In genomic region chr17:32785656-32786055, GRCm38 (mm10) we compare ENCODE assay signal across 11 mouse cellular contexts. TPM values are rescaled to one million over a fixed set of nuclear protein-coding genes. Genes with fewer than 3 reads are reported as not detected.
A peak's percentile ranks its signal among the peaks of the same experiment; 100 is the strongest.
DNase-seq lines count a peak whose midpoint lies in the region; ATAC-seq and TF ChIP-seq lines count a peak whose summit lies in the region.
"Had no signal": no experiment of that assay in that cellular context is flagged by ENCODE, and none has a peak within 500 bp of the region (broad histone marks: within the 10 kb centered on the region; RNA-seq: fewer than 3 reads in every experiment).

No protein-coding gene starts in this region.

- no peaks in the 10 kb centered on the region; the same call in none of the 2 replicates for H3K36me3 ChIP-seq in embryonic facial prominence, embryonic 11.5 days (replicated peaks; ENCODE audit: control insufficient read depth, insufficient read depth, low read depth, low read length)
- peaks cover 50% of the 10 kb centered on the region for H3K36me3 ChIP-seq in embryonic facial prominence, embryonic 10.5 days (replicated peaks)
- H3K36me3 ChIP-seq in kidney, postnatal 0 days (ENCODE audit: insufficient read depth, low read length), result no peaks in the 10 kb centered on the region

- H3K27me3 ChIP-seq in embryonic facial prominence, embryonic 11.5 days (ENCODE audit: control insufficient read depth, insufficient read depth, low read length), result no peaks in the 10 kb centered on the region
- no peaks in the 10 kb centered on the region for H3K27me3 ChIP-seq in embryonic facial prominence, embryonic 10.5 days (replicated peaks; ENCODE audit: low read depth, poor library complexity, severe bottlenecking)
- no peaks in the 10 kb centered on the region for H3K27me3 ChIP-seq in kidney, postnatal 0 days (ENCODE audit: insufficient read depth, low read length)

- ATAC-seq in embryonic facial prominence, embryonic 11.5 days (replicated peaks; ENCODE audit: insufficient number of reproducible peaks, low FRiP score, low TSS enrichment, low read depth), result no peak
- no peak for ATAC-seq in kidney, postnatal 0 days (replicated peaks; ENCODE audit: low FRiP score, low read depth)

- H3K4me3 ChIP-seq in embryonic facial prominence, embryonic 11.5 days (ENCODE audit: low read depth, low read length), result no peak overlapping the region
- no peak overlapping the region; the same call in 1 of the 2 replicates for H3K4me3 ChIP-seq in embryonic facial prominence, embryonic 10.5 days
- no peak overlapping the region for H3K4me3 ChIP-seq in kidney, postnatal 0 days (replicated peaks; ENCODE audit: low read depth, low read length)

- H3K9ac ChIP-seq in embryonic facial prominence, embryonic 11.5 days (replicated peaks; ENCODE audit: low read length), result no peak overlapping the region
- no peak overlapping the region for H3K9ac ChIP-seq in kidney, postnatal 0 days (ENCODE audit: low read depth, low read length)

- H3K4me1 ChIP-seq in embryonic facial prominence, embryonic 11.5 days (ENCODE audit: control insufficient read depth, insufficient read depth, low read length), result no peaks in the 10 kb centered on the region
- H3K4me1 ChIP-seq in embryonic facial prominence, embryonic 10.5 days, result peaks cover 22% of the 10 kb centered on the region
- H3K4me1 ChIP-seq in kidney, postnatal 0 days (replicated peaks; ENCODE audit: insufficient read depth, low read length), result peaks cover 18% of the 10 kb centered on the region

- no peak overlapping the region for H3K27ac ChIP-seq in embryonic facial prominence, embryonic 11.5 days (replicated peaks; ENCODE audit: low read depth, low read length)
- H3K27ac ChIP-seq in embryonic facial prominence, embryonic 10.5 days (replicated peaks), result no peak overlapping the region
- H3K27ac ChIP-seq in kidney, postnatal 0 days, result no peak overlapping the region

- TF ChIP-seq CTCF in kidney, postnatal 0 days (IDR thresholded peaks at IDR 0.05; ENCODE audit: low read depth), result no peak

- no peak overlapping the region for H3K4me2 ChIP-seq in embryonic facial prominence, embryonic 11.5 days (ENCODE audit: low read depth, low read length)
- H3K4me2 ChIP-seq in kidney, postnatal 0 days (ENCODE audit: low read length), result no peak overlapping the region

- WGBS in embryonic facial prominence, embryonic 11.5 days, result 79% methylated on average over 3 of the region's 3 CpGs
- WGBS in embryonic facial prominence, embryonic 10.5 days, result 87% methylated on average over 3 of the region's 3 CpGs
- WGBS in kidney, postnatal 0 days, result 76% methylated on average over 3 of the region's 3 CpGs

- no peaks in the 10 kb centered on the region for H3K9me3 ChIP-seq in embryonic facial prominence, embryonic 11.5 days (replicated peaks; ENCODE audit: control insufficient read depth, low read length)
- peaks cover 4% of the 10 kb centered on the region; the same call in 1 of the 2 replicates for H3K9me3 ChIP-seq in embryonic facial prominence, embryonic 10.5 days
- H3K9me3 ChIP-seq in kidney, postnatal 0 days (replicated peaks; ENCODE audit: low read length), result no peaks in the 10 kb centered on the region

- peak; percentile 9 for DNase-seq in embryonic facial prominence, embryonic 11.5 days (ENCODE audit: low spot score)
- no peak for DNase-seq in embryonic facial prominence, embryonic 10.5 days (ENCODE audit: low spot score)
- peak; percentile 31 for DNase-seq in kidney, postnatal 0 days (ENCODE audit: low spot score)
- DNase-seq in kidney, adult 8-10 months, result no peak
- peak; percentile 12 for DNase-seq in MN1 (ENCODE audit: low spot score)
- peak; percentile 35 for DNase-seq in lung, postnatal 25 days (ENCODE audit: low spot score)
- no peak for DNase-seq in embryo, embryonic 9.5 days (ENCODE audit: extremely low spot score)
- DNase-seq in yolk sac, embryonic 10.5 days (ENCODE audit: low spot score), result no peak
- DNase-seq: embryo, embryonic 11 days; spleen, adult 18-20 months; thymus, postnatal 25 days had no signal

RNA-seq across cellular contexts. Expression of gene Zfp871, which starts 2.4 kb away (rescaled TPM):
- polyA plus RNA-seq in embryonic facial prominence, embryonic 11.5 days (2014; fragmentation: Nextera tagmentation; extraction: Ambion mirVana), result 25.6 and 33.8 TPM in 2 replicates
- 49.7 and 51.9 TPM in 2 replicates for polyA plus RNA-seq in embryonic facial prominence, embryonic 10.5 days (2016; fragmentation: Nextera tagmentation; extraction: Ambion mirVana)
- 31.3 and 33.4 TPM in 2 replicates for polyA plus RNA-seq in kidney, postnatal 0 days (2015; fragmentation: Nextera tagmentation; extraction: Ambion mirVana)

RNA-seq across cellular contexts. Expression of gene Zfp811, which starts 24.1 kb away (rescaled TPM):
- polyA plus RNA-seq in embryonic facial prominence, embryonic 11.5 days (2014; fragmentation: Nextera tagmentation; extraction: Ambion mirVana), result 11.5 and 13.2 TPM in 2 replicates
- 12.0 and 13.3 TPM in 2 replicates for polyA plus RNA-seq in embryonic facial prominence, embryonic 10.5 days (2016; fragmentation: Nextera tagmentation; extraction: Ambion mirVana)
- 0.64 and 0.99 TPM in 2 replicates for polyA plus RNA-seq in kidney, postnatal 0 days (2015; fragmentation: Nextera tagmentation; extraction: Ambion mirVana)

RNA-seq across cellular contexts. Expression of gene Zfp799, which starts 44.4 kb away (rescaled TPM):
- 17.1 and 23.5 TPM in 2 replicates for polyA plus RNA-seq in embryonic facial prominence, embryonic 11.5 days (2014; fragmentation: Nextera tagmentation; extraction: Ambion mirVana)
- polyA plus RNA-seq in embryonic facial prominence, embryonic 10.5 days (2016; fragmentation: Nextera tagmentation; extraction: Ambion mirVana), result 13.2 and 13.9 TPM in 2 replicates
- polyA plus RNA-seq in kidney, postnatal 0 days (2015; fragmentation: Nextera tagmentation; extraction: Ambion mirVana), result 9.4 and 9.8 TPM in 2 replicates

Comparison
In these comparisons a context has a peak if more than half of its experiments do, and no peak if none do; other contexts are left out.
1. DNase-seq: peak in embryonic facial prominence, embryonic 11.5 days (single experiment), kidney, postnatal 0 days (single experiment), MN1 (single experiment) and lung, postnatal 25 days (single experiment); none in embryonic facial prominence, embryonic 10.5 days (single experiment), kidney, adult 8-10 months (0 of 2), embryo, embryonic 9.5 days (single experiment) and yolk sac, embryonic 10.5 days (single experiment).